Mouse (Mus musculus) embryonic facial prominence, embryonic 11.5 days (tissue): ENCODE data around the gene Gm14226. TPM values are rescaled to one million over a fixed set of nuclear protein-coding genes. Genes with fewer than 3 reads are reported as not detected.
"Not testable (repeated sequence)": the region's sequence is repeated elsewhere in the genome, so short reads cannot be mapped to it uniquely, and the experiment has no call there.

Source experiments
- ATAC-seq: fragments of 200-750 bp; cut with Nextera tagmentation; replicated peaks from 2 replicates; pipeline ENCODE4 v1.8.0; 2017; ENCODE audit warnings: low read depth; ENCODE audit not compliant: insufficient number of reproducible peaks, low FRiP score, low TSS enrichment
- DNase-seq: peaks from one replicate; pipeline ENCODE4 v3.0.0-alpha.2; 2015; ENCODE audit warnings: low spot score
- H3K27ac ChIP-seq: fragments of 300-500 bp; sonication (generic); replicated peaks from 2 replicates; pipeline ENCODE4 v1.5.1; 2014; ENCODE audit warnings: mild to moderate bottlenecking, low read depth, low read length, control low read depth
- H3K27me3 ChIP-seq: fragments of 300-500 bp; sonication (generic); 2 replicates; pipeline ENCODE4 v1.6.1; 2014; ENCODE audit warnings: mild to moderate bottlenecking, low read length, moderate library complexity, mixed read lengths; ENCODE audit not compliant: control insufficient read depth, insufficient read depth
- H3K36me3 ChIP-seq: fragments of 300-500 bp; sonication (generic); replicated peaks from 2 replicates; pipeline ENCODE4 v1.6.1; 2014; ENCODE audit warnings: low read depth, mild to moderate bottlenecking, low read length, moderate library complexity, mixed read lengths; ENCODE audit not compliant: control insufficient read depth, insufficient read depth
- H3K4me1 ChIP-seq: fragments of 300-500 bp; sonication (generic); 2 replicates; pipeline ENCODE4 v1.6.1; 2014; ENCODE audit warnings: low read length, mixed read lengths; ENCODE audit not compliant: control insufficient read depth, insufficient read depth
- H3K4me2 ChIP-seq: fragments of 300-500 bp; sonication (generic); 2 replicates; pipeline ENCODE4 v1.6.1; 2014; ENCODE audit warnings: low read depth, mild to moderate bottlenecking, control low read depth, low read length, moderate library complexity
- H3K4me3 ChIP-seq: fragments of 300-500 bp; sonication (generic); 2 replicates; pipeline ENCODE4 v1.5.1; 2014; ENCODE audit warnings: low read depth, low read length, control low read depth
- H3K9ac ChIP-seq: fragments of 300-500 bp; sonication (generic); replicated peaks from 2 replicates; pipeline ENCODE4 v1.6.1; 2014; ENCODE audit warnings: mild to moderate bottlenecking, control low read depth, low read length
- H3K9me3 ChIP-seq: fragments of 300-500 bp; sonication (generic); replicated peaks from 2 replicates; pipeline ENCODE4 v1.6.1; 2016; ENCODE audit warnings: mild to moderate bottlenecking, low read length, inconsistent platforms, mixed read lengths; ENCODE audit not compliant: control insufficient read depth
- WGBS: fragments of 180-500 bp; shearing (Covaris S2); extraction: QIAGEN DNeasy Blood & Tissue Kit; methylation state at CpG from one replicate; pipeline ENCODE4 v1.1.7; 2014; 5-methylcytosine and 5-hydroxymethylcytosine counted together
- polyA plus RNA-seq: library from polyadenylated mRNA; unstranded; fragments of >200 nt; fragmentation: Nextera tagmentation; extraction: Ambion mirVana; gene quantifications from 2 replicates; pipeline ENCODE4 v1.2.1, GENCODE M21; 2014

Gm14226 gene
- polyA plus RNA-seq, 1 experiment from 2014 or later: 3.7 TPM

- Histone ChIP-seq H3K4me2 (peak overlapping the region; percentile 76), H3K9ac (peak overlapping the region; percentile 62), H3K27ac (peak overlapping the region; percentile 49; the same call in 1 of the 2 replicates), H3K9me3 (no peaks in the 10 kb centered on the region), H3K4me1 (no peaks in the 10 kb centered on the region; the same call in 1 of the 2 replicates), H3K4me3 (peak overlapping the region; percentile 42), H3K36me3 (no peaks in the 10 kb centered on the region), H3K27me3 (no peaks in the 10 kb centered on the region)
- under 1% methylated on average over 43 of the region's 45 CpGs for WGBS
- DNase-seq (peak; percentile 97), ATAC-seq (peak; percentile 86)
These were observed 32.6 kb downstream of the Gm14226 start for GRCm38 (mm10) chr2:155050504-155051236.

GRCm38 (mm10) chr2:155051622-155052351 lies 33.7 kb downstream of the Gm14226 start:
- Histone ChIP-seq H3K27me3 (no peaks in the 10 kb centered on the region), H3K4me2 (peak overlapping the region; percentile 74), H3K27ac (no peak overlapping the region), H3K4me3 (no peak overlapping the region), H3K36me3 (no peaks in the 10 kb centered on the region), H3K9ac (peak overlapping the region; percentile 62), H3K4me1 (no peaks in the 10 kb centered on the region; the same call in 1 of the 2 replicates), H3K9me3 (no peaks in the 10 kb centered on the region)
- DNase-seq (no peak), ATAC-seq (no peak)
- WGBS: 30% methylated on average over 9 of the region's 9 CpGs

GRCm38 (mm10) chr2:155052681-155053080 lies 34.6 kb downstream of the Gm14226 start:
- Histone ChIP-seq H3K27ac (no peak overlapping the region), H3K4me3 (no peak overlapping the region), H3K4me2 (no peak overlapping the region), H3K9me3 (no peaks in the 10 kb centered on the region), H3K27me3 (no peaks in the 10 kb centered on the region), H3K36me3 (no peaks in the 10 kb centered on the region), H3K9ac (no peak overlapping the region), H3K4me1 (no peaks in the 10 kb centered on the region; the same call in 1 of the 2 replicates)
- 81% methylated on average over 2 of the region's 2 CpGs for WGBS
- ATAC-seq (no peak), DNase-seq (no peak)

- not testable (repeated sequence) for H3K9ac ChIP-seq, H3K4me3 ChIP-seq, DNase-seq, H3K9me3 ChIP-seq, H3K4me2 ChIP-seq, H3K27ac ChIP-seq, H3K27me3 ChIP-seq, H3K4me1 ChIP-seq, ATAC-seq, H3K36me3 ChIP-seq
- WGBS: 88% methylated on average over 7 of the region's 8 CpGs
These were observed 35.4 kb downstream of the Gm14226 start for GRCm38 (mm10) chr2:155053512-155053911.

- WGBS: 56% methylated on average over 3 of the region's 3 CpGs
- ATAC-seq: no peak
- no peaks in the 10 kb centered on the region; the same call in 1 of the 2 replicates for H3K36me3 ChIP-seq
- peak; percentile 34 for DNase-seq
- H3K9me3 ChIP-seq: no peaks in the 10 kb centered on the region
- H3K4me3 ChIP-seq: no peak overlapping the region
- H3K4me1 ChIP-seq: no peaks in the 10 kb centered on the region
- H3K9ac ChIP-seq: no peak overlapping the region
- no peak overlapping the region for H3K27ac ChIP-seq
- H3K4me2 ChIP-seq: no peak overlapping the region
- H3K27me3 ChIP-seq: no peaks in the 10 kb centered on the region
These were observed 36.6 kb downstream of the Gm14226 start for GRCm38 (mm10) chr2:155054672-155055071.

GRCm38 (mm10) chr2:155056076-155056578 lies 38.1 kb downstream of the Gm14226 start:
- Histone ChIP-seq H3K27me3 (no peaks in the 10 kb centered on the region), H3K9me3 (no peaks in the 10 kb centered on the region), H3K4me1 (no peaks in the 10 kb centered on the region), H3K4me3 (no peak overlapping the region), H3K36me3 (peaks cover 3% of the 10 kb centered on the region), H3K27ac (no peak overlapping the region), H3K4me2 (no peak overlapping the region), H3K9ac (no peak overlapping the region)
- 73% methylated on average over 5 of the region's 5 CpGs for WGBS
- DNase-seq (no peak), ATAC-seq (no peak)

- ATAC-seq (no peak), DNase-seq (no peak)
- H3K27me3 ChIP-seq: no peaks in the 10 kb centered on the region
- H3K4me3 ChIP-seq: no peak overlapping the region
- no peak overlapping the region for H3K4me2 ChIP-seq
- peaks cover 3% of the 10 kb centered on the region for H3K36me3 ChIP-seq
- H3K4me1 ChIP-seq: no peaks in the 10 kb centered on the region
- 62% methylated on average over 1 of the region's 1 CpGs for WGBS
- no peak overlapping the region for H3K9ac ChIP-seq
- H3K27ac ChIP-seq: no peak overlapping the region
- no peaks in the 10 kb centered on the region for H3K9me3 ChIP-seq
These were observed 39.3 kb downstream of the Gm14226 start for GRCm38 (mm10) chr2:155057361-155057760.

GRCm38 (mm10) chr2:155071027-155071426 lies 53.0 kb downstream of the Gm14226 start:
- DNase-seq: no peak
- no peak overlapping the region for H3K4me3 ChIP-seq
- no peaks in the 10 kb centered on the region for H3K27me3 ChIP-seq
- H3K9ac ChIP-seq: no peak overlapping the region
- no peaks in the 10 kb centered on the region for H3K9me3 ChIP-seq
- H3K36me3 ChIP-seq: no peaks in the 10 kb centered on the region
- no peak overlapping the region for H3K4me2 ChIP-seq
- WGBS: 92% methylated on average over 9 of the region's 9 CpGs
- ATAC-seq: no peak
- no peak overlapping the region for H3K27ac ChIP-seq
- no peaks in the 10 kb centered on the region; the same call in none of the 2 replicates for H3K4me1 ChIP-seq
